Mouse (Mus musculus) limb, embryonic 11.5 days (tissue): Measurements from ENCODE around the gene Celf2. TPM values are rescaled to one million over a fixed set of nuclear protein-coding genes. Genes with fewer than 3 reads are reported as not detected.

Source experiments
- ATAC-seq: fragments of 200-750 bp; cut with Nextera tagmentation; 2 replicates; pipeline ENCODE4 v1.8.0; 2017; ENCODE audit warnings: low read depth; ENCODE audit not compliant: insufficient number of reproducible peaks, low FRiP score, low TSS enrichment
- DNase-seq: peaks from one replicate; pipeline ENCODE4 v3.0.0-alpha.2; 2015; ENCODE audit warnings: low spot score
- H3K27ac ChIP-seq: fragments of 300-500 bp; sonication (generic); replicated peaks from 2 replicates; pipeline ENCODE4 v1.5.1; 2014; ENCODE audit warnings: low read depth, mild to moderate bottlenecking, low read length
- H3K27me3 ChIP-seq: fragments of 300-500 bp; sonication (generic); 2 replicates; pipeline ENCODE4 v1.6.1; 2014; ENCODE audit warnings: mild to moderate bottlenecking, low read length, mixed read lengths; ENCODE audit not compliant: control insufficient read depth, insufficient read depth
- H3K36me3 ChIP-seq: fragments of 300-500 bp; sonication (generic); 2 replicates; pipeline ENCODE4 v1.6.1; 2014; ENCODE audit warnings: mild to moderate bottlenecking, low read length, moderate library complexity, mixed read lengths; ENCODE audit not compliant: control insufficient read depth, insufficient read depth
- H3K4me1 ChIP-seq: fragments of 300-500 bp; sonication (generic); 2 replicates; pipeline ENCODE4 v1.6.1; 2014; ENCODE audit warnings: low read length, mixed read lengths; ENCODE audit not compliant: control insufficient read depth, insufficient read depth
- H3K4me2 ChIP-seq: fragments of 300-500 bp; sonication (generic); 2 replicates; pipeline ENCODE4 v1.6.1; 2014; ENCODE audit warnings: low read depth, mild to moderate bottlenecking, moderate library complexity; ENCODE audit not compliant: severe bottlenecking
- H3K4me3 ChIP-seq: fragments of 300-500 bp; sonication (generic); 2 replicates; pipeline ENCODE4 v1.5.1; 2014; ENCODE audit warnings: low read depth, low read length
- H3K9ac ChIP-seq: fragments of 300-500 bp; sonication (generic); 2 replicates; pipeline ENCODE4 v1.6.1; 2014; ENCODE audit warnings: mild to moderate bottlenecking, low read length
- H3K9me3 ChIP-seq: fragments of 300-500 bp; sonication (generic); 2 replicates; pipeline ENCODE4 v1.6.1; 2016; ENCODE audit warnings: low read length; ENCODE audit not compliant: control insufficient read depth
- WGBS: fragments of 180-500 bp; shearing (Covaris S2); extraction: QIAGEN DNeasy Blood & Tissue Kit; methylation state at CpG from one replicate; pipeline ENCODE4 v1.1.7; 2014; 5-methylcytosine and 5-hydroxymethylcytosine counted together
- polyA plus RNA-seq: library from polyadenylated mRNA; unstranded; fragments of >200 nt; fragmentation: Nextera tagmentation; extraction: Ambion mirVana; gene quantifications from 2 replicates; pipeline ENCODE4 v1.2.1, GENCODE M21; 2014

Celf2 gene
- polyA plus RNA-seq, 1 experiment from 2014 or later: 24.1 TPM

GRCm38 (mm10) chr2:6871281-6872130, 637.9 kb downstream of the Celf2 start:
- Histone ChIP-seq H3K4me1 (peaks cover 5% of the 10 kb centered on the region), H3K9ac (peak overlapping the region; percentile 76), H3K4me3 (peak overlapping the region; percentile 63), H3K9me3 (no peaks in the 10 kb centered on the region), H3K4me2 (peak overlapping the region; percentile 94), H3K36me3 (no peaks in the 10 kb centered on the region), H3K27ac (no peak overlapping the region), H3K27me3 (0 out of 2 replicates have a peak, but pooled peaks cover 5% of the 10 kb centered on the region)
- WGBS: 5% methylated on average over 29 of the region's 40 CpGs
- no peak for DNase-seq
- ATAC-seq: peak; percentile 45

- no peak overlapping the region for H3K27ac ChIP-seq
- 73% methylated on average over 9 of the region's 9 CpGs for WGBS
- DNase-seq (no peak), ATAC-seq (no peak)
- no peak overlapping the region for H3K4me3 ChIP-seq
- H3K9me3 ChIP-seq: no peaks in the 10 kb centered on the region
- peaks cover 4% of the 10 kb centered on the region for H3K4me1 ChIP-seq
- H3K27me3 ChIP-seq: 0 out of 2 replicates have a peak, but pooled peaks cover 5% of the 10 kb centered on the region
- no peaks in the 10 kb centered on the region for H3K36me3 ChIP-seq
- no peak overlapping the region for H3K4me2 ChIP-seq
- no peak overlapping the region for H3K9ac ChIP-seq
Measured at GRCm38 (mm10) chr2:6869956-6870710, 639.2 kb downstream of the Celf2 start.

- Histone ChIP-seq H3K4me1 (no peaks in the 10 kb centered on the region), H3K4me2 (no peak overlapping the region), H3K27ac (no peak overlapping the region), H3K9ac (no peak overlapping the region), H3K4me3 (no peak overlapping the region), H3K27me3 (0 out of 2 replicates have a peak, but pooled peaks cover 2% of the 10 kb centered on the region), H3K36me3 (no peaks in the 10 kb centered on the region), H3K9me3 (no peaks in the 10 kb centered on the region)
- no peak for DNase-seq
- WGBS: 21% methylated on average over 4 of the region's 4 CpGs
- no peak for ATAC-seq
Measured at GRCm38 (mm10) chr2:6867297-6867696, 642.1 kb downstream of the Celf2 start.

GRCm38 (mm10) chr2:6865785-6866184, 643.6 kb downstream of the Celf2 start:
- no peak for DNase-seq
- no peaks in the 10 kb centered on the region for H3K4me1 ChIP-seq
- no peak for ATAC-seq

GRCm38 (mm10) chr2:6850102-6850644, 659.2 kb downstream of the Celf2 start:
- 67% methylated on average over 2 of the region's 2 CpGs for WGBS
- Histone ChIP-seq H3K27ac (no peak overlapping the region), H3K36me3 (no peaks in the 10 kb centered on the region), H3K4me2 (no peak overlapping the region), H3K4me3 (no peak overlapping the region), H3K9ac (no peak overlapping the region), H3K27me3 (no peaks in the 10 kb centered on the region), H3K9me3 (no peaks in the 10 kb centered on the region), H3K4me1 (no peaks in the 10 kb centered on the region)
- ATAC-seq (no peak), DNase-seq (no peak)

More at GRCm38 (mm10) chr2:6865785-6866184, 643.6 kb downstream of the Celf2 start:
- H3K9me3 ChIP-seq: no peaks in the 10 kb centered on the region
- H3K4me3 ChIP-seq: no peak overlapping the region
- H3K36me3 ChIP-seq: no peaks in the 10 kb centered on the region
- H3K9ac ChIP-seq: no peak overlapping the region
- no peak overlapping the region for H3K27ac ChIP-seq
- no peak overlapping the region for H3K4me2 ChIP-seq
- WGBS: 85% methylated on average over 4 of the region's 4 CpGs
- 0 out of 2 replicates have a peak, but pooled peaks cover 2% of the 10 kb centered on the region for H3K27me3 ChIP-seq

- 46% methylated on average over 3 of the region's 3 CpGs for WGBS
- H3K4me2 ChIP-seq: no peak overlapping the region
- no peak for DNase-seq
- no peak overlapping the region for H3K4me3 ChIP-seq
- no peaks in the 10 kb centered on the region for H3K27me3 ChIP-seq
- no peak overlapping the region for H3K9ac ChIP-seq
- H3K9me3 ChIP-seq: no peaks in the 10 kb centered on the region
- no peak for ATAC-seq
- H3K4me1 ChIP-seq: no peaks in the 10 kb centered on the region
- no peak overlapping the region for H3K27ac ChIP-seq
- H3K36me3 ChIP-seq: no peaks in the 10 kb centered on the region
Measured at GRCm38 (mm10) chr2:6849388-6849787, 660.0 kb downstream of the Celf2 start.

- Histone ChIP-seq H3K36me3 (no peaks in the 10 kb centered on the region), H3K4me1 (peaks cover 9% of the 10 kb centered on the region; the same call in 1 of the 2 replicates), H3K4me3 (no peak overlapping the region), H3K4me2 (no peak overlapping the region), H3K27ac (0 out of 2 replicates have a peak overlapping the region, but pooled peaks have one; percentile 8), H3K9me3 (no peaks in the 10 kb centered on the region), H3K9ac (no peak overlapping the region), H3K27me3 (no peaks in the 10 kb centered on the region)
- WGBS: 56% methylated on average over 6 of the region's 6 CpGs
- DNase-seq: no peak
- ATAC-seq: no peak
Measured at GRCm38 (mm10) chr2:6830021-6830420, 679.3 kb downstream of the Celf2 start.

- peak; percentile 62 for ATAC-seq
- WGBS: 18% methylated on average over 2 of the region's 2 CpGs
Measured at GRCm38 (mm10) chr2:6827583-6827982, 681.8 kb downstream of the Celf2 start.

More at GRCm38 (mm10) chr2:6827583-6827982, 681.8 kb downstream of the Celf2 start:
- no peaks in the 10 kb centered on the region for H3K27me3 ChIP-seq
- DNase-seq: peak; percentile 55
- no peaks in the 10 kb centered on the region for H3K9me3 ChIP-seq
- no peak overlapping the region for H3K4me2 ChIP-seq
- H3K9ac ChIP-seq: no peak overlapping the region
- no peaks in the 10 kb centered on the region for H3K36me3 ChIP-seq
- H3K4me3 ChIP-seq: no peak overlapping the region
- H3K4me1 ChIP-seq: peaks cover 9% of the 10 kb centered on the region; the same call in 1 of the 2 replicates
- H3K27ac ChIP-seq: no peak overlapping the region
